Mouse (Mus musculus): ENCODE measurements around the gene Apoa4.

- TF ChIP-seq CTCF (IDR thresholded peaks at IDR 0.05; ENCODE audit: low read depth) (no peak), EP300 (IDR thresholded peaks at IDR 0.05; ENCODE audit: low read depth) (no peak)
Measured at GRCm38 (mm10) chr9:46199609-46200008, 40.9 kb upstream of the Apoa4 start.

Measured in heart, postnatal 0 days (tissue).